Mouse (Mus musculus) heart, embryonic 13.5 days (tissue): Measurements from ENCODE around the gene Tnfrsf8. TPM values are rescaled to one million over a fixed set of nuclear protein-coding genes. Genes with fewer than 3 reads are reported as not detected.

ENCODE experiments used
- ATAC-seq: fragments of 200-750 bp; cut with Nextera tagmentation; 2 replicates; pipeline ENCODE4 v1.8.0; 2017; ENCODE audit warnings: moderate TSS enrichment; ENCODE audit not compliant: insufficient number of reproducible peaks, low FRiP score, low TSS enrichment; ENCODE audit errors: extremely low read depth
- H3K27ac ChIP-seq: fragments of 300-500 bp; sonication (generic); replicated peaks from 2 replicates; pipeline ENCODE4 v1.5.1; 2015; ENCODE audit warnings: moderate library complexity, mild to moderate bottlenecking, inconsistent platforms
- H3K27me3 ChIP-seq: fragments of 300-500 bp; sonication (generic); replicated peaks from 2 replicates; pipeline ENCODE4 v1.6.1; 2015; ENCODE audit warnings: mild to moderate bottlenecking, inconsistent platforms
- H3K36me3 ChIP-seq: fragments of 300-500 bp; sonication (generic); 2 replicates; pipeline ENCODE4 v1.6.1; 2015; ENCODE audit warnings: mild to moderate bottlenecking, inconsistent platforms
- H3K4me1 ChIP-seq: fragments of 300-500 bp; sonication (generic); 2 replicates; pipeline ENCODE4 v1.6.1; 2015; ENCODE audit warnings: inconsistent platforms
- H3K4me2 ChIP-seq: fragments of 300-500 bp; sonication (generic); 2 replicates; pipeline ENCODE4 v1.6.1; 2015; ENCODE audit warnings: inconsistent platforms, mild to moderate bottlenecking, moderate library complexity
- H3K4me3 ChIP-seq: fragments of 300-500 bp; sonication (generic); 2 replicates; pipeline ENCODE4 v1.5.1; 2015; ENCODE audit warnings: moderate library complexity, mild to moderate bottlenecking, inconsistent platforms
- H3K9ac ChIP-seq: fragments of 300-500 bp; sonication (generic); 2 replicates; pipeline ENCODE4 v1.6.1; 2015; ENCODE audit warnings: inconsistent platforms, mild to moderate bottlenecking, moderate library complexity
- H3K9me3 ChIP-seq: fragments of 300-500 bp; sonication (generic); 2 replicates; pipeline ENCODE4 v1.6.1; 2016; ENCODE audit warnings: inconsistent platforms
- WGBS: fragments of 180-500 bp; shearing (Covaris S2); methylation state at CpG from one replicate; pipeline ENCODE4 v1.1.7; 2015; ENCODE audit warnings: mixed read lengths; 5-methylcytosine and 5-hydroxymethylcytosine counted together
- polyA plus RNA-seq: library from polyadenylated mRNA; unstranded; fragments of >200 nt; fragmentation: Nextera tagmentation; extraction: Ambion mirVana; gene quantifications from 2 replicates; pipeline ENCODE4 v1.2.1, GENCODE M21; 2015

The Tnfrsf8 gene
- polyA plus RNA-seq, 1 experiment from 2014 or later = 0.07 TPM

DNA sequence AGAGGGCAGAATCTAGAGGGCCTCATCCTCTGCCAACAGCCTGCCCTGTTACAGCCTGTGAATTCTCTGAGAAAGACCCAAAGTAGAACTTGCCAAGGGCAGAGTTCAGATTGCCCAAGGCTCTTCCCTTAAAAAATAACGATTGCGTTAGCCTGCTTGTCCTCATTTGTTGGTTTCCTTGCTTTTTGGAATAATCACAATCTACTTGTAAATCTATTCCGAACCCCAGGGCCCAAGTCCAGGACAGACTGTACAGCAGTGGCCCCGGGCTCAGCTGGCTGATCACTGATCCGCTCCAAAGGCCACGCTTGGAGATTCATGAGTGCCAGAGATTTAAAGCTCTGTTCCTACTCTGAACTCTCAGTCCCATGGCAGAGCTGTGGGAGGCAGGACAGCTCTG lies 34.0 kb downstream of the Tnfrsf8 start:
- H3K36me3 ChIP-seq = no peaks in the 10 kb centered on the region
- no peak overlapping the region for H3K4me2 ChIP-seq
- H3K27me3 ChIP-seq = no peaks in the 10 kb centered on the region
- WGBS = 84% methylated on average over 6 of the region's 6 CpGs
- H3K4me3 ChIP-seq = no peak overlapping the region
- peaks cover 5% of the 10 kb centered on the region; the same call in 1 of the 2 replicates for H3K4me1 ChIP-seq
- no peaks in the 10 kb centered on the region for H3K9me3 ChIP-seq
- no peak overlapping the region for H3K27ac ChIP-seq
- no peak for ATAC-seq
- H3K9ac ChIP-seq = no peak overlapping the region

DNA sequence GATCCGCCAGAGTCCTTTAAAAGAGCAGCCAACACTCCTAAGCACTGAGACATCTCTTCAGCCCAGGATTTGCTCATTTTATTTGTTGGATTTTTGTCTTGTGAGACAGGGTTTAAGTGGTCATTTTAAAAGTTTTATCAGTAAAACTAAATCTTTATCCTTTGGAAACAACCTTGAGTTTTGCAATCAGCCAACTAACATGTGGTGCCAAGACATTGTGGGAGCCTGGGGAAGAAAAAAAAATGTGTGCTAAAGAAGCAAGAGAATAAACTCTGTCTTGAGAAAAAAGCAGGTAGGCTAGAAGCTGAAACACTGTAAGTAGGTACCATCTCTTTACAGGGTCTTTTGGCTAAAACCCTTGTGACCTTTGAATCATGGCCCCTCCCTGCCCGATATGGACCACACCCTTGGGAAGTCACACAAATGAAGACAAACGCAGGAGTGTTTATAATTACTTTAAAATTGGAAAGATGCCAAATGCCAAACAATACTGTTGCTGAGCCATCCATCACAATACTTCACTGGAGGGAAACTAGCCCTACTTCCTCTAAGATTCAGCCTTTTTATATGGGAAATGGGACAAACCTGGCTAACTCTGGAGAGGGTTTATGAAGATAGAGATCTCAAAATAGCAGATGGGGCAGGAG lies 36.1 kb downstream of the Tnfrsf8 start:
- H3K4me1 ChIP-seq = peaks cover 5% of the 10 kb centered on the region; the same call in 1 of the 2 replicates
- no peak overlapping the region for H3K9ac ChIP-seq
- no peak for ATAC-seq
- WGBS = 60% methylated on average over 3 of the region's 3 CpGs
- H3K36me3 ChIP-seq = no peaks in the 10 kb centered on the region
- H3K4me3 ChIP-seq = no peak overlapping the region
- no peak overlapping the region for H3K27ac ChIP-seq
- no peak overlapping the region for H3K4me2 ChIP-seq
- no peaks in the 10 kb centered on the region for H3K27me3 ChIP-seq
- no peaks in the 10 kb centered on the region for H3K9me3 ChIP-seq

DNA sequence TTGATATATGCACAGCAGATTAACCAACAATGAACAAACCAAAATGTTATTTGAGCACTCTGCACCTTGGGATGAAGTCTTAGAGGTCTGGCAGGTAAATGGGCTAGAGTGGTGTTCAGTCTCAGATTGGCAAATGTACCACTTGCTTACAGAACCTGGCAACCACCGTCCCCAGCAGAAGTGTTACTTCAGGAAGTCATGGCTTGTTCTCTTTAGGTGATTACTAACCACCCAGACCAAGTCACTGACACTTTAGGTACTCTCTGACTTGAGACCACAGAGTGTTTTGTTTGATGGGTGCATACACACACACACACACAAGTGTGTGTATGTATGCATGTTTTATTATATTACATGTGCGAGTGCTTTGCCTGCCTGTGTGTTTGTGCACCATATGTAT lies 36.7 kb downstream of the Tnfrsf8 start:
- no peak overlapping the region for H3K4me2 ChIP-seq
- H3K36me3 ChIP-seq = no peaks in the 10 kb centered on the region
- no peak overlapping the region for H3K9ac ChIP-seq
- H3K27me3 ChIP-seq = no peaks in the 10 kb centered on the region
- no peak overlapping the region for H3K27ac ChIP-seq
- 78% methylated on average over 2 of the region's 2 CpGs for WGBS
- H3K4me3 ChIP-seq = no peak overlapping the region
- H3K9me3 ChIP-seq = no peaks in the 10 kb centered on the region
- H3K4me1 ChIP-seq = peaks cover 1% of the 10 kb centered on the region; the same call in 1 of the 2 replicates
- no peak for ATAC-seq

DNA sequence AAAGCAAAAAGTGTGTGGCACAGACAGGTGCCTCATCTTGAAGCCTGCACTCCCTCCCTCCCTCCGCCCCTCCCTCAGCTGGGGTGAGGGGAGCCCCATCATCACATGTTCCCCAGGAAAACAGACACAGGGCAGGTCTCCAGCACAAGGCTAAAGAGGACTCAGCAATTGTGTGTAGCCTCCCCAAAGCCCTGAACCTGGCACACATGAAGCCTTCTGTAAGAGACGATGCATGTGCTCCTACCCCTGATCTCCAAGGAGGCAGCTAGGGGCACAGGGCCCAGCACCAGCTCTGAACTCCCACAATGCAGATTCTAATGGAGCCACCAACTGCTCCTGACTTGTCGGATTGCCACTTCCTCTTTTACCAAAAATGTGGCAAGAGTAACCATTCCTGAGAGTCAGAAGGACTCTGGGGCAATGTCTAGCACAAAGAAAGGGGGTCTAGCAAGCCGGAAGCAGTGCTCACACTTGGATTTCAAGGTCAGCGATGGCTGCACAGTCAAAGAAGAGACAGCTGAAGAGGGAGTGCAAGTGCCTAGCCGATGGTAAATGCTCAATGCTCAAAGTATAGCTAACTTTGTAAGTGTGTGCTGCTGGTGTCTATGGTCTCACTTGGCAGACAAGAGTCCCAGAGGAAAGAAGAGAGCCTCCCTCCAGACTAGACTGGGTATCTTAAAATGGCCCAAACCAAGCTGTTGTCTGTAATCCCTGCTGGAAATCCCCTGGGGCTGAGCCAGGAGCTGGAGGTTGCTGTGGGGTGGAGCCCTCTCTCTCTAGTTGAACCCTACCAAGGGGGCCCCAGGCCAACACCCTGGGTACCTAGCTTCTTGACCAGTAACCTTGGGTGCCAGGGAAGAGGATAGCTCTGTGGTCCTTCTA lies 38.4 kb downstream of the Tnfrsf8 start:
- ATAC-seq = no peak
- WGBS = 70% methylated on average over 6 of the region's 6 CpGs
- Histone ChIP-seq H3K9me3 (no peaks in the 10 kb centered on the region), H3K4me1 (no peaks in the 10 kb centered on the region), H3K36me3 (no peaks in the 10 kb centered on the region), H3K4me3 (no peak overlapping the region), H3K27ac (no peak overlapping the region), H3K27me3 (no peaks in the 10 kb centered on the region), H3K4me2 (no peak overlapping the region), H3K9ac (no peak overlapping the region)

DNA sequence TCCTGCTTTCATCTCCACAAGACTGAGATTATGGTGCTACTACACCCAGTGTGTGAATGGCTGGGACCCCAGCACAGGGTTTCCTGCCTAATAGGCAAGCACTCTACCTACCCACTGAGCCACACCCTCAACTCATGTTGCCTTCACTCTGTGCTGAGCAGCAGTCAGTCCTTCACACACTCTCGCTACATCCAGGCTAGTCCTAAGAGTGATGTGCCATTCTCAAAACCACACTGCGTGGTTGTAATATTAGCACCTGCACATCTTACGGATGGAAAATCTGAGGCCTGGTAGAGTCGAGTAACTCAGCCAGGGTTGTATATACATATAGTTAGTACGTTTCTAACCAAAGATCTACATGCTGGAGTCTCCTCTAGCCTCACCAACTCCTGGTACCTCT lies 40.1 kb downstream of the Tnfrsf8 start:
- Histone ChIP-seq H3K4me2 (no peak overlapping the region), H3K4me3 (no peak overlapping the region), H3K36me3 (no peaks in the 10 kb centered on the region), H3K27me3 (no peaks in the 10 kb centered on the region), H3K4me1 (no peaks in the 10 kb centered on the region), H3K27ac (no peak overlapping the region), H3K9me3 (no peaks in the 10 kb centered on the region), H3K9ac (no peak overlapping the region)
- 80% methylated on average over 5 of the region's 5 CpGs for WGBS
- ATAC-seq = no peak

DNA sequence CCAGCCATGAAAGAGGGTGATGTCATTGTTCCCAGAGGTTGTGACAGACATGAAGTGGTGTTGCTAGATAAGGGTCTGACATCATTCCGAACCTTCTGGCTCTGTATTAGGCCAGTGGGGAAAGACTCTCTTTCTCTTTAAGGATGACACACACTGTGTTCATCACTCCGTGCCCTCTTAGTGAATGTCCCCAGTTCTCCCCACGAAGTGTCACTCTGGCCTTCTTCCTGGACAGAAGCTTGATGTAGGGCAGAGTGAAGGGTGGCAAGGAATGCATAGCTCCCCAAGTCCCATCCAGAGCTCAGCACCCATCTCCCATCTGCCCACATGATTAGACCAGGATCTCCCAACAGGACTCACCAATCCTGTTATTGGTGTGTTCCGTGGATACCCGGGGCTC lies 41.0 kb downstream of the Tnfrsf8 start:
- Histone ChIP-seq H3K9ac (no peak overlapping the region), H3K4me1 (no peaks in the 10 kb centered on the region)
- WGBS = 75% methylated on average over 5 of the region's 5 CpGs

DNA sequence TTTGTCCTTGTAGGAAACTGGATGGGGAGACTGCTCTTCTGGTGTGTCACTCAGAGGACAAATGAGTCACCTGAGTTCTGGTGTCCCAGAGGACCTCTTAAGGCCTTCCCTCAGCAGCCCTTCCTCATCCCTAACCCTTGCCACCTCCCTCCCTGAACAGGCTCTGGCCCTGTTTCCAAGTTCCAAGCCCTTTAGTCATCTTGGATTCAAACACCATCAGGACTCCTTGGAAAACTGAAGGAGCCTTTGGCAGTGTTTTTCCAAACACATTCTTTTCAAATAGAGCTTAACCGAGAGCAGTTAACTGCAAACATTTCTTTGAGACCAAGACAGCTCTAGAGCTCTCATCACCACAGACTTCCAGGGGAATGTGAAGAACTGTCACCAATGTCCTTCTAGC lies 42.2 kb downstream of the Tnfrsf8 start:
- Histone ChIP-seq H3K4me3 (no peak overlapping the region), H3K4me1 (no peaks in the 10 kb centered on the region), H3K27me3 (no peaks in the 10 kb centered on the region), H3K9me3 (no peaks in the 10 kb centered on the region), H3K27ac (no peak overlapping the region), H3K4me2 (no peak overlapping the region), H3K36me3 (no peaks in the 10 kb centered on the region), H3K9ac (no peak overlapping the region)
- WGBS = 50% methylated on average over 1 of the region's 1 CpGs
- ATAC-seq = no peak

More for the DNA sequence above, 41.0 kb downstream of the Tnfrsf8 start:
- Histone ChIP-seq H3K4me3 (no peak overlapping the region), H3K27ac (no peak overlapping the region), H3K4me2 (no peak overlapping the region), H3K9me3 (no peaks in the 10 kb centered on the region), H3K36me3 (no peaks in the 10 kb centered on the region), H3K27me3 (no peaks in the 10 kb centered on the region)
- no peak for ATAC-seq

DNA sequence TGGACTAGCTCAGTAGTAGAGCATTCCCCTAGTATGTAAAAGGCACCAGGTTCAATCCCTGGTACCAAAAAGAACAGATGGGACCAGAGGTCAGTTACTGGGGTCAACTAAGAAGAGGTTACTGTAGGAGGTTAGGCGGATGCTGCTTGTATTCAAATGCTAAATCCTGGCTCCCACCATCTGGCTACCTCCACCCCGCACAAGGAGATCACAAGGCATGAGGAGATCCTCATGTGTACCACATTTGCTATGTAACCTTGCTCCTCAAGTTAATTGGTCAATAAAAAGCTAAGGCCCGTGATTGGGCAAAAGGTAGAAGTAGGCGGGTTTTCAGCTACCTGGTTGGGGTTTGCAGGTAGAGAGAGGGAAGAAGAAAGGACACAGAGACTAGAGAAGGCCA lies 43.3 kb downstream of the Tnfrsf8 start:
- H3K27ac ChIP-seq = no peak overlapping the region
- ATAC-seq = no peak

DNA sequence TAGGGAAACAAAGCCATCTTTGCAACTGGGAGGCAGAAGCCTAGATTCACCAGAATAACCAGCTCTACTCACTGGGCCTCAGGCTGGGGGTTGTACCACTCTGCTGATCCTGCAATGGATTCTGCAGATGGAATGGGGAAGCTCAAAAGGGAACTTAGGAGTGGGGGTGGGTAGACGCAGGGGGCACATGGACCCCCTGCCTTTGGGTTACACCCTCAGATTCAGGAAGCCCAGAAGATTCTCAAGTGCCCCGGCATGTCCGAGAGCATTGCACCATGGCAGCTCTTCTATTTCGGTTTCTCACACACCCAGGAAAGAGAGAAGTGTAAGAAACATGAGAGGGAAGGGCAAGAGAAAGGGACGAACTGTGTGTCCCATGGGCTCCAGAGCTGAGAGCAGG lies 44.8 kb downstream of the Tnfrsf8 start:
- no peaks in the 10 kb centered on the region for H3K36me3 ChIP-seq
- no peak overlapping the region for H3K4me2 ChIP-seq
- H3K27me3 ChIP-seq = no peaks in the 10 kb centered on the region
- no peak overlapping the region for H3K27ac ChIP-seq
- no peaks in the 10 kb centered on the region for H3K4me1 ChIP-seq
- no peak overlapping the region for H3K4me3 ChIP-seq
- 72% methylated on average over 5 of the region's 5 CpGs for WGBS
- no peaks in the 10 kb centered on the region for H3K9me3 ChIP-seq
- no peak for ATAC-seq
- H3K9ac ChIP-seq = no peak overlapping the region

More for the DNA sequence above, 43.3 kb downstream of the Tnfrsf8 start:
- Histone ChIP-seq H3K4me2 (no peak overlapping the region), H3K4me1 (no peaks in the 10 kb centered on the region), H3K9me3 (no peaks in the 10 kb centered on the region), H3K27me3 (no peaks in the 10 kb centered on the region), H3K9ac (no peak overlapping the region), H3K4me3 (no peak overlapping the region), H3K36me3 (no peaks in the 10 kb centered on the region)
- 75% methylated on average over 4 of the region's 4 CpGs for WGBS

DNA sequence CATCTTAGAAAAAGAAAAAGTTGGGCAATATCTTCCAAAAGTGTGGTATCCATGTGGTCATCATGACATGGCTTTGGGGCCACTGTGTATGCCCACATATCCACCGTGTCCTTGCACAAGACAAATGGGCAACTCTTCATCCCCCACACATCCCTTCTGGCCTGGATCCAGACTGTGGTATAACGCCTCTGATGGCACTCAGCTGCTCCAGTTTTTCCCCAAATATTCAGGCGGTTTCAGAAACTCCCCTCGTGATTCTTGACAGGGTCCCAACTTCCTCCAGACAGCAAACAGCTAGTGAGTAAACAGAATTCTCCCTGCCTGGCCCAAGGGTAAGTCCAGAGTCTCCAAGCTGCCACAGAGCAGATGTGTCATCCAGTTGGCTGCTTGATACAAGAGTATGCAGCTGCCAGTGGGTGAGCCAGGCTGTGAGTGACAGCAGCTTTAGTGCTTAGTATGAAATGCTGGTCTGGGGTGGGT lies 47.3 kb downstream of the Tnfrsf8 start:
- no peak overlapping the region for H3K27ac ChIP-seq
- 55% methylated on average over 4 of the region's 4 CpGs for WGBS
- H3K4me2 ChIP-seq = no peak overlapping the region
- H3K9me3 ChIP-seq = no peaks in the 10 kb centered on the region
- no peak for ATAC-seq
- no peaks in the 10 kb centered on the region for H3K4me1 ChIP-seq
- no peak overlapping the region for H3K9ac ChIP-seq
- H3K27me3 ChIP-seq = no peaks in the 10 kb centered on the region
- H3K4me3 ChIP-seq = no peak overlapping the region
- H3K36me3 ChIP-seq = no peaks in the 10 kb centered on the region

DNA sequence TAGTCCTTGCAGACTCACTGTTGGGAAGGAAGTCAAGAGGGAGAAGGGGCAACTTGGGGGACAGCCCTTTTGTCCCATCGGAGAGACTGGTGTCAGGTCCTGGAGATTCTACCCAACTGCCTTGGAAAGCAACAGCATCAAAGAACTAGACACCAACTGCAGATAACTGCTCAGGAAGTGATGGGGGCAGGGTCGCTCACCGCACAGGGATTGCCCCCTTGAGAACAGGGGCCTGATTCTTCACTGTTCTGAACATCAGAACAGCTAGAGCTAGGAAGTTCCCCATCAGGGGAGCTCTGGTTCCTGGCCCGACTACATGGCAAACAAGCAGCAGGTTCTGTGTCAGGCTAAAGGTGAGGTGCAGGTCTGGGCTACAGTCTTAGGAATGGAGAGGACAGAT lies 48.5 kb downstream of the Tnfrsf8 start:
- H3K4me3 ChIP-seq = no peak overlapping the region
- ATAC-seq = no peak
- H3K9ac ChIP-seq = no peak overlapping the region
- H3K9me3 ChIP-seq = no peaks in the 10 kb centered on the region
- H3K36me3 ChIP-seq = no peaks in the 10 kb centered on the region
- no peaks in the 10 kb centered on the region for H3K4me1 ChIP-seq
- no peaks in the 10 kb centered on the region for H3K27me3 ChIP-seq
- no peak overlapping the region for H3K27ac ChIP-seq
- no peak overlapping the region for H3K4me2 ChIP-seq
- 61% methylated on average over 4 of the region's 4 CpGs for WGBS
